Mouse (Mus musculus) midbrain, embryonic 10.5 days (tissue): ENCODE measurements around the gene Rad51d. TPM values are rescaled to one million over a fixed set of nuclear protein-coding genes. Genes with fewer than 3 reads are reported as not detected.

Source experiments
- DNase-seq: peaks from one replicate; pipeline ENCODE4 v3.0.0-alpha.2; 2017; ENCODE audit warnings: low spot score
- H3K27ac ChIP-seq: fragments of 300-500 bp; sonication (generic); replicated peaks from 2 replicates; pipeline ENCODE4 v1.5.1; 2016; ENCODE audit warnings: mild to moderate bottlenecking
- H3K27me3 ChIP-seq: fragments of 300-500 bp; sonication (generic); 2 replicates; pipeline ENCODE4 v1.6.1; 2016; ENCODE audit warnings: low read depth, mild to moderate bottlenecking; ENCODE audit not compliant: poor library complexity, severe bottlenecking
- H3K36me3 ChIP-seq: fragments of 300-500 bp; sonication (generic); 2 replicates; pipeline ENCODE4 v1.6.1; 2016; ENCODE audit warnings: mild to moderate bottlenecking, moderate library complexity
- H3K4me1 ChIP-seq: fragments of 300-500 bp; sonication (generic); 2 replicates; pipeline ENCODE4 v1.6.1; 2016
- H3K4me3 ChIP-seq: fragments of 300-500 bp; sonication (generic); 2 replicates; pipeline ENCODE4 v1.5.1; 2016; ENCODE audit warnings: mild to moderate bottlenecking, moderate library complexity
- H3K9me3 ChIP-seq: fragments of 300-500 bp; sonication (generic); replicated peaks from 2 replicates; pipeline ENCODE4 v1.6.1; 2016; ENCODE audit warnings: mild to moderate bottlenecking
- WGBS: fragments of 180-500 bp; shearing (Covaris S2); methylation state at CpG from one replicate; pipeline ENCODE4 v1.1.7; 2016; 5-methylcytosine and 5-hydroxymethylcytosine counted together
- polyA plus RNA-seq: library from polyadenylated mRNA; unstranded; fragments of >200 nt; fragmentation: Nextera tagmentation; extraction: Ambion mirVana; gene quantifications from 2 replicates; pipeline ENCODE4 v1.2.1, GENCODE M21; 2016

The Rad51d gene
- polyA plus RNA-seq, 1 experiment from 2014 or later, result 17.2 TPM

- 91% methylated on average over 4 of the region's 4 CpGs for WGBS
- no peak for DNase-seq
Measured at GRCm38 (mm10) chr11:82910250-82910649, 19.8 kb upstream of the Rad51d start, which contains the start of gene Unc45b. Gene Unc45b (plus strand): TSS chr11:82910550.

GRCm38 (mm10) chr11:82908608-82908989 lies 18.2 kb upstream of the Rad51d start:
- Histone ChIP-seq H3K4me3 (peak overlapping the region; percentile 95), H3K36me3 (peaks cover 32% of the 10 kb centered on the region), H3K9me3 (no peaks in the 10 kb centered on the region), H3K27me3 (peaks cover 26% of the 10 kb centered on the region), H3K27ac (peak overlapping the region; percentile 89), H3K4me1 (peaks cover 15% of the 10 kb centered on the region)
- WGBS, result 61% methylated on average over 10 of the region's 10 CpGs
- DNase-seq, result no peak

More at GRCm38 (mm10) chr11:82910250-82910649, 19.8 kb upstream of the Rad51d start, which contains the start of gene Unc45b:
- H3K27ac ChIP-seq, result no peak within 1 kb of the TSS
- H3K27me3 ChIP-seq, result peaks cover 36% of the 10 kb centered on the region
- H3K4me1 ChIP-seq, result peaks cover 15% of the 10 kb centered on the region
- H3K36me3 ChIP-seq, result peaks cover 15% of the 10 kb centered on the region
- H3K4me3 ChIP-seq, result no peak within 1 kb of the TSS
- no peaks in the 10 kb centered on the region for H3K9me3 ChIP-seq

GRCm38 (mm10) chr11:82907651-82908607 lies 17.5 kb upstream of the Rad51d start, which contains the start of gene Nle1:
Gene Nle1 (minus strand): TSS chr11:82908411.
- WGBS, result 2% methylated on average over 73 of the region's 73 CpGs
- H3K36me3 ChIP-seq, result peaks cover 39% of the 10 kb centered on the region
- peak within 1 kb of the TSS; percentile 89 for H3K27ac ChIP-seq
- H3K9me3 ChIP-seq, result no peaks in the 10 kb centered on the region
- peaks cover 15% of the 10 kb centered on the region for H3K4me1 ChIP-seq
- H3K27me3 ChIP-seq, result peaks cover 20% of the 10 kb centered on the region
- peak within 1 kb of the TSS; percentile 95 for H3K4me3 ChIP-seq
- DNase-seq, result peak; percentile 93

- peaks cover 12% of the 10 kb centered on the region; the same call in 1 of the 2 replicates for H3K27me3 ChIP-seq
- H3K4me3 ChIP-seq, result no peak overlapping the region
- 96% methylated on average over 5 of the region's 5 CpGs for WGBS
- peaks cover 15% of the 10 kb centered on the region for H3K4me1 ChIP-seq
- H3K36me3 ChIP-seq, result peaks cover 60% of the 10 kb centered on the region
- H3K27ac ChIP-seq, result no peak overlapping the region
- no peaks in the 10 kb centered on the region for H3K9me3 ChIP-seq
- no peak for DNase-seq
Measured at GRCm38 (mm10) chr11:82905816-82906215, 15.4 kb upstream of the Rad51d start.

- H3K27me3 ChIP-seq, result peaks cover 8% of the 10 kb centered on the region; the same call in 1 of the 2 replicates
- H3K36me3 ChIP-seq, result peaks cover 68% of the 10 kb centered on the region
- H3K9me3 ChIP-seq, result no peaks in the 10 kb centered on the region
- no peak overlapping the region for H3K27ac ChIP-seq
- WGBS, result 70% methylated on average over 8 of the region's 8 CpGs
- H3K4me1 ChIP-seq, result peaks cover 15% of the 10 kb centered on the region
- no peak for DNase-seq
- no peak overlapping the region for H3K4me3 ChIP-seq
Measured at GRCm38 (mm10) chr11:82904952-82905351, 14.5 kb upstream of the Rad51d start.

GRCm38 (mm10) chr11:82901606-82902310 lies 11.3 kb upstream of the Rad51d start:
- no peak overlapping the region for H3K4me3 ChIP-seq
- peaks cover 94% of the 10 kb centered on the region for H3K36me3 ChIP-seq
- no peak overlapping the region for H3K27ac ChIP-seq
- 94% methylated on average over 20 of the region's 20 CpGs for WGBS
- H3K4me1 ChIP-seq, result no peaks in the 10 kb centered on the region
- no peak for DNase-seq
- no peaks in the 10 kb centered on the region for H3K9me3 ChIP-seq
- no peaks in the 10 kb centered on the region for H3K27me3 ChIP-seq

GRCm38 (mm10) chr11:82899720-82900119 lies 9.3 kb upstream of the Rad51d start:
- no peaks in the 10 kb centered on the region for H3K4me1 ChIP-seq
- H3K27ac ChIP-seq, result no peak overlapping the region
- DNase-seq, result no peak
- no peaks in the 10 kb centered on the region for H3K27me3 ChIP-seq
- H3K9me3 ChIP-seq, result no peaks in the 10 kb centered on the region
- peaks cover 74% of the 10 kb centered on the region for H3K36me3 ChIP-seq
- WGBS, result 95% methylated on average over 5 of the region's 5 CpGs
- no peak overlapping the region for H3K4me3 ChIP-seq

GRCm38 (mm10) chr11:82897478-82897877 lies 7.1 kb upstream of the Rad51d start:
- H3K4me3 ChIP-seq, result no peak overlapping the region
- no peaks in the 10 kb centered on the region for H3K4me1 ChIP-seq
- 85% methylated on average over 10 of the region's 10 CpGs for WGBS
- H3K27me3 ChIP-seq, result no peaks in the 10 kb centered on the region
- H3K27ac ChIP-seq, result no peak overlapping the region
- no peaks in the 10 kb centered on the region for H3K9me3 ChIP-seq
- DNase-seq, result no peak
- peaks cover 51% of the 10 kb centered on the region for H3K36me3 ChIP-seq

- Histone ChIP-seq H3K9me3 (no peaks in the 10 kb centered on the region), H3K36me3 (peaks cover under 1% of the 10 kb centered on the region), H3K4me1 (peaks cover 25% of the 10 kb centered on the region), H3K27me3 (peaks cover 11% of the 10 kb centered on the region), H3K27ac (no peak within 1 kb of the TSS), H3K4me3 (no peak within 1 kb of the TSS)
- 66% methylated on average over 7 of the region's 7 CpGs for WGBS
- no peak for DNase-seq
Measured at GRCm38 (mm10) chr11:82891936-82892335, 1.5 kb upstream of the Rad51d start, which contains the start of gene Fndc8. Gene Fndc8 (plus strand): TSS chr11:82892124.

GRCm38 (mm10) chr11:82889524-82890341 lies 681 bp downstream of the Rad51d start:
- H3K4me3 ChIP-seq, result peak overlapping the region; percentile 73
- peak; percentile 44 for DNase-seq
- 7% methylated on average over 31 of the region's 31 CpGs for WGBS
- H3K4me1 ChIP-seq, result peaks cover 25% of the 10 kb centered on the region
- H3K27ac ChIP-seq, result peak overlapping the region; percentile 87
- peaks cover 11% of the 10 kb centered on the region for H3K27me3 ChIP-seq
- 0 out of 2 replicates have a peak, but pooled peaks cover 2% of the 10 kb centered on the region for H3K36me3 ChIP-seq
- H3K9me3 ChIP-seq, result no peaks in the 10 kb centered on the region

- H3K4me1 ChIP-seq, result peaks cover 25% of the 10 kb centered on the region
- H3K27me3 ChIP-seq, result peaks cover 11% of the 10 kb centered on the region
- H3K36me3 ChIP-seq, result 0 out of 2 replicates have a peak, but pooled peaks cover 2% of the 10 kb centered on the region
- 79% methylated on average over 10 of the region's 10 CpGs for WGBS
- no peak for DNase-seq
- peak overlapping the region; percentile 7; the same call in 1 of the 2 replicates for H3K4me3 ChIP-seq
- H3K9me3 ChIP-seq, result no peaks in the 10 kb centered on the region
- H3K27ac ChIP-seq, result no peak overlapping the region
Measured at GRCm38 (mm10) chr11:82888491-82888946, 1.9 kb downstream of the Rad51d start.

GRCm38 (mm10) chr11:82886559-82886958 lies 3.9 kb downstream of the Rad51d start:
- peaks cover 25% of the 10 kb centered on the region for H3K4me1 ChIP-seq
- no peak overlapping the region for H3K4me3 ChIP-seq
- H3K27ac ChIP-seq, result no peak overlapping the region
- no peaks in the 10 kb centered on the region for H3K9me3 ChIP-seq
- H3K27me3 ChIP-seq, result peaks cover 3% of the 10 kb centered on the region
- WGBS, result 87% methylated on average over 3 of the region's 3 CpGs
- no peak for DNase-seq
- peaks cover 15% of the 10 kb centered on the region for H3K36me3 ChIP-seq
